Mouse (Mus musculus) kidney, adult 18-20 months (tissue): ENCODE measurements around the gene Ppp1r12a.

Source experiments
- DNase-seq: peaks from one replicate; pipeline ENCODE4 v3.0.0; 2021

Ppp1r12a gene

GRCm38 (mm10) chr10:108161261-108162256, at the start of gene Ppp1r12a:
TSS of gene Ppp1r12a (plus strand) at chr10:108162193.
- peak; percentile 94 for DNase-seq

GRCm38 (mm10) chr10:108113361-108114237, 48.4 kb upstream of the Ppp1r12a start:
- DNase-seq = no peak

- no peak for DNase-seq
Measured at GRCm38 (mm10) chr10:108118200-108119163, 43.5 kb upstream of the Ppp1r12a start.

GRCm38 (mm10) chr10:108119416-108119815, 42.6 kb upstream of the Ppp1r12a start:
- DNase-seq = no peak

GRCm38 (mm10) chr10:108124934-108125599, 36.9 kb upstream of the Ppp1r12a start:
- DNase-seq = no peak

- DNase-seq = no peak
Measured at GRCm38 (mm10) chr10:108129167-108129566, 32.8 kb upstream of the Ppp1r12a start.

GRCm38 (mm10) chr10:108131858-108132257, 30.1 kb upstream of the Ppp1r12a start:
- DNase-seq = no peak

GRCm38 (mm10) chr10:108133253-108133652, 28.7 kb upstream of the Ppp1r12a start:
- no peak for DNase-seq

- DNase-seq = no peak
Measured at GRCm38 (mm10) chr10:108133745-108134144, 28.2 kb upstream of the Ppp1r12a start.

GRCm38 (mm10) chr10:108138347-108138746, 23.6 kb upstream of the Ppp1r12a start:
- DNase-seq = no peak

GRCm38 (mm10) chr10:108139788-108140187, 22.2 kb upstream of the Ppp1r12a start:
- no peak for DNase-seq

- DNase-seq = no peak
Measured at GRCm38 (mm10) chr10:108140742-108141141, 21.3 kb upstream of the Ppp1r12a start.

GRCm38 (mm10) chr10:108143991-108144525, 17.9 kb upstream of the Ppp1r12a start:
- no peak for DNase-seq

- DNase-seq = no peak
Measured at GRCm38 (mm10) chr10:108145701-108146100, 16.3 kb upstream of the Ppp1r12a start.

- DNase-seq = no peak
Measured at GRCm38 (mm10) chr10:108147031-108147430, 15.0 kb upstream of the Ppp1r12a start.

- DNase-seq = no peak
Measured at GRCm38 (mm10) chr10:108153301-108153700, 8.7 kb upstream of the Ppp1r12a start.

GRCm38 (mm10) chr10:108155042-108155686, 6.8 kb upstream of the Ppp1r12a start:
- DNase-seq = no peak

GRCm38 (mm10) chr10:108155687-108156067, 6.3 kb upstream of the Ppp1r12a start:
- DNase-seq = no peak

- DNase-seq = no peak
Measured at GRCm38 (mm10) chr10:108156128-108156527, 5.9 kb upstream of the Ppp1r12a start.

GRCm38 (mm10) chr10:108159002-108159401, 3.0 kb upstream of the Ppp1r12a start:
- no peak for DNase-seq
